Mouse (Mus musculus) CH12.LX (cell line): ENCODE data around the gene Tceal3. TPM values are rescaled to one million over a fixed set of nuclear protein-coding genes. Genes with fewer than 3 reads are reported as not detected.
"Not testable (repeated sequence)": the region's sequence is repeated elsewhere in the genome, so short reads cannot be mapped to it uniquely, and the experiment has no call there.

Source experiments
- DNase-seq: peaks from one replicate; pipeline ENCODE4 v3.0.0-alpha.2; 2013; ENCODE audit errors: extremely low read depth
- H3K27ac ChIP-seq: 2 replicates; pipeline ENCODE4 v1.5.1; 2012; ENCODE audit warnings: low read depth, mild to moderate bottlenecking, control low read depth, moderate library complexity; ENCODE audit not compliant: insufficient read depth
- H3K27me3 ChIP-seq: replicated peaks from 2 replicates; pipeline ENCODE3; 2012; ENCODE audit warnings: inconsistent platforms
- H3K36me3 ChIP-seq, 2 experiments: replicated peaks in 1 of 2; 2 replicates each; pipeline versions ENCODE3 to v1.6.1; 2012; ENCODE audit warnings: inconsistent platforms in 1 of 2, low read length in 1 of 2, mild to moderate bottlenecking in 1 of 2, mixed read lengths in 1 of 2, moderate library complexity in 1 of 2; ENCODE audit not compliant: control insufficient read depth in 1 of 2, insufficient read depth in 1 of 2
- H3K4me1 ChIP-seq, 2 experiments: 2 replicates each; pipeline ENCODE4 v1.6.1; 2012; ENCODE audit warnings: inconsistent platforms in 1 of 2, moderate library complexity in 1 of 2; ENCODE audit not compliant: insufficient read depth in 2 of 2, control insufficient read depth in 1 of 2
- H3K4me2 ChIP-seq: 2 replicates; pipeline ENCODE4 v1.6.1; 2012; ENCODE audit warnings: low read depth, mild to moderate bottlenecking, control low read depth; ENCODE audit not compliant: poor library complexity, insufficient read depth, severe bottlenecking
- H3K4me3 ChIP-seq, 3 experiments: fragments of 150-350 bp in 1 of 3; sonication (generic) in 1 of 3; replicated peaks in 1 of 3; 2 replicates each; pipeline versions ENCODE3 to v1.5.1; 2011 to 2012; ENCODE audit warnings: low read depth in 2 of 3, low read length in 2 of 3, mild to moderate bottlenecking in 2 of 3, moderate library complexity in 2 of 3, control low read depth in 1 of 3, improper control_type of control experiment in 1 of 3, inconsistent platforms in 1 of 3, mixed read lengths in 1 of 3; ENCODE audit not compliant: poor library complexity in 1 of 3
- H3K79me2 ChIP-seq: replicated peaks from 2 replicates; pipeline ENCODE4 v1.6.1; 2012; ENCODE audit warnings: mild to moderate bottlenecking, moderate library complexity; ENCODE audit not compliant: control insufficient read depth, poor library complexity, insufficient read depth, severe bottlenecking; ENCODE audit errors: extremely low read depth
- H3K9ac ChIP-seq: 2 replicates; pipeline ENCODE4 v1.6.1; 2012; ENCODE audit warnings: low read depth, mild to moderate bottlenecking, control low read depth, moderate library complexity; ENCODE audit not compliant: insufficient read depth
- H3K9me3 ChIP-seq: replicated peaks from 2 replicates; pipeline ENCODE3; 2012; ENCODE audit warnings: low read length, inconsistent platforms, mixed read lengths
- ELF1 ChIP-seq: IDR thresholded peaks from 2 replicates; pipeline ENCODE4 v1.6.1; 2014; ENCODE audit warnings: low read depth, mild to moderate bottlenecking, inconsistent platforms, low read length, improper control_type of control experiment
- EP300 ChIP-seq: IDR thresholded peaks from 2 replicates; pipeline ENCODE4 v1.6.1; 2011; ENCODE audit warnings: low read length, improper control_type of control experiment
- ETS1 ChIP-seq: conservative IDR thresholded peaks from 2 replicates; pipeline ENCODE4 v1.6.1; 2012; ENCODE audit warnings: low read depth, mild to moderate bottlenecking, inconsistent platforms, low read length, improper control_type of control experiment, moderate library complexity
- IRF4 ChIP-seq: IDR thresholded peaks from 2 replicates; pipeline ENCODE4 v1.6.1; 2014; ENCODE audit warnings: low read depth, mild to moderate bottlenecking, inconsistent platforms, low read length, improper control_type of control experiment
- JUND ChIP-seq: conservative IDR thresholded peaks from 2 replicates; pipeline ENCODE4 v1.6.1; 2011; ENCODE audit warnings: low read depth, low read length, improper control_type of control experiment
- KAT2A ChIP-seq: IDR thresholded peaks from 2 replicates; pipeline ENCODE4 v1.6.1; 2012; ENCODE audit warnings: low read length, improper control_type of control experiment, inconsistent platforms; ENCODE audit not compliant: insufficient replicate concordance
- MAFK ChIP-seq: IDR thresholded peaks from 2 replicates; pipeline ENCODE4 v1.6.1; 2011; ENCODE audit warnings: low read length, improper control_type of control experiment; ENCODE audit not compliant: insufficient replicate concordance
- MAZ ChIP-seq: IDR thresholded peaks from 2 replicates; pipeline ENCODE4 v1.6.1; 2012; ENCODE audit warnings: low read depth, mild to moderate bottlenecking, inconsistent platforms, low read length, improper control_type of control experiment, moderate library complexity
- NELFE ChIP-seq: IDR thresholded peaks from 2 replicates; pipeline ENCODE4 v1.6.1; 2011; ENCODE audit warnings: low read depth, low read length, improper control_type of control experiment
- NRF1 ChIP-seq: IDR thresholded peaks from 2 replicates; pipeline ENCODE4 v1.6.1; 2014; ENCODE audit warnings: low read depth, mild to moderate bottlenecking, inconsistent platforms, low read length, improper control_type of control experiment, moderate library complexity
- POLR2A ChIP-seq: IDR thresholded peaks from 2 replicates; pipeline ENCODE4 v1.6.1; 2011; ENCODE audit warnings: low read depth, mild to moderate bottlenecking, improper control_type of control experiment, low read length
- RCOR1 ChIP-seq: conservative IDR thresholded peaks from 2 replicates; pipeline ENCODE4 v1.6.1; 2012; ENCODE audit warnings: low read depth, mild to moderate bottlenecking, inconsistent platforms, low read length, improper control_type of control experiment
- TBP ChIP-seq: conservative IDR thresholded peaks from 2 replicates; pipeline ENCODE4 v1.6.1; 2011; ENCODE audit warnings: low read depth, low read length, improper control_type of control experiment
- UBTF ChIP-seq: IDR thresholded peaks from 2 replicates; pipeline ENCODE4 v1.6.1; 2012; ENCODE audit warnings: low read depth, mild to moderate bottlenecking, inconsistent platforms, low read length, improper control_type of control experiment, moderate library complexity
- USF1 ChIP-seq: IDR thresholded peaks from 2 replicates; pipeline ENCODE4 v1.6.1; 2014; ENCODE audit warnings: low read depth, mild to moderate bottlenecking, inconsistent platforms, low read length, improper control_type of control experiment
- ZKSCAN1 ChIP-seq: IDR thresholded peaks from 2 replicates; pipeline ENCODE4 v1.6.1; 2012; ENCODE audit warnings: low read depth, inconsistent platforms, low read length, improper control_type of control experiment, borderline replicate concordance
- dilution Hi-C: fragments of 300-500 bp; cut with MboI; formaldehyde crosslinking; loops from 2 replicates; pipeline ENCODE4 v1.14.3; 2020; ENCODE audit warnings: low sequenced_read_pairs; ENCODE audit not compliant: extremely low pct_unique_long_range_greater_than_20kb, extremely low pct_ligation_motif_present
- in situ Hi-C: fragments of 300-500 bp; cut with MboI; formaldehyde crosslinking; loops from 3 replicates; pipeline ENCODE4 v1.14.3; 2019; ENCODE audit warnings: low sequenced_read_pairs, low pct_ligation_motif_present, low pct_unique_long_range_greater_than_20kb, mixed read lengths
- polyA plus RNA-seq: library from polyadenylated mRNA; unstranded; fragments of >175 nt; gene quantifications from 2 replicates; pipeline ENCODE4 v1.2.1, GENCODE M21; 2012; ENCODE audit warnings: low read depth; ENCODE audit not compliant: insufficient read length
- total RNA-seq, 2 experiments: library from RNA; depleted of rRNA; stranded (reverse); fragments of 300-350 nt in 1 of 2; fragments of >200 nt in 1 of 2; gene quantifications; 2 replicates each; pipeline ENCODE4 v1.2.3; 2012 to 2014

Tceal3 gene
- total RNA-seq (2012; rRNA removed) (not detected in 2 replicates), total RNA-seq (2014; rRNA removed) (not detected in 2 replicates), polyA plus RNA-seq (not detected in 2 replicates)

DNA sequence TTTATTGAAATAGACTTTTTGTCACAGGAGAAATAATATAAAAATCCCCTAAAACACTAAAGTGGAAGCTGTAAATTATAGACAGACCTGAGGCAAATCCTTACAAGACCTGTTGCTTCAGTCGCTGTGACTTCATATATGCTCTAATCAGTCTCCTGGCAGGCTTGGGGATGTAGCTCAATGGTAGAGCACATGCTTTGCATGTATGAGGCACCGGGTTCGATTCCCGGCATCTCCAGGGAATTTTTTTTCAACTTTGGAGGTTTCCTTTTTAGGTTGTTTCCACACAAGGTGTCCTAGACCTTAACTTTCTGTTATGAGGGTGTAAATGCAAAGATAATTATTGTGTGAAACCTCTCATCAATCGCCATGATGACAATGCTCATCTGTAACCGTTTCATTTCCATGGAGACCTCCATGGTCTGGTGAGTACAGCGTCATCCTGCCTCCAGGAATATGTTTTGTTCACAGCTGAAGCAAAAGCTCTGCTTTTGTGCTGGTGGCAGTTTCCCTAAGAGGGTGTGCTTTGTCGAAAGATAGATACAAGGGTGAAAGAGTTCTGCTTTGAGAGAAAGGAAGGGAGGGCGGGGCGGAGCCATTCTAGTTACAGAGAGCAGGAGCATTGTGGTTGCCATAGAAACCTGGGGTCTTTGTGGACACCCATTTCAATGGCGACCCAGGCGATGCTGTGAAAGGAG is at the start of gene Tceal3:
Gene Tceal3, plus strand, starts transcription at position 644 of the 698 bp plus-strand sequence.
- in situ Hi-C loops: no loop called here
- H3K27me3 ChIP-seq: no peaks in the 10 kb centered on the region
- dilution Hi-C loops: no loop called here
- peak; percentile 62 for DNase-seq
- H3K9me3 ChIP-seq: no peaks in the 10 kb centered on the region
- H3K9ac ChIP-seq: no peak within 1 kb of the TSS
- H3K27ac ChIP-seq: no peak within 1 kb of the TSS
- H3K36me3 ChIP-seq: no peaks in the 10 kb centered on the region
- no peaks in the 10 kb centered on the region for H3K4me1 ChIP-seq
- H3K4me2 ChIP-seq: peak within 1 kb of the TSS; percentile 78; the same call in 1 of the 2 replicates
- TF ChIP-seq POLR2A (no peak), ETS1 (no peak), NRF1 (peak; percentile 48; the same call in 1 of the 2 replicates), JUND (no peak), MAFK (peak; percentile 86; the same call in 1 of the 2 replicates), RCOR1 (no peak), NELFE (no peak), TBP (peak; percentile 100), EP300 (no peak), UBTF (no peak), MAZ (no peak), ZKSCAN1 (no peak), ELF1 (peak; percentile 95), IRF4 (no peak), KAT2A (0 out of 2 replicates have a peak, but pooled peaks have one; percentile 49), USF1 (no peak)
- no peaks in the 10 kb centered on the region for H3K79me2 ChIP-seq
- H3K4me3 ChIP-seq: peak within 1 kb of the TSS; percentile 45 to 65 (median 56)

DNA sequence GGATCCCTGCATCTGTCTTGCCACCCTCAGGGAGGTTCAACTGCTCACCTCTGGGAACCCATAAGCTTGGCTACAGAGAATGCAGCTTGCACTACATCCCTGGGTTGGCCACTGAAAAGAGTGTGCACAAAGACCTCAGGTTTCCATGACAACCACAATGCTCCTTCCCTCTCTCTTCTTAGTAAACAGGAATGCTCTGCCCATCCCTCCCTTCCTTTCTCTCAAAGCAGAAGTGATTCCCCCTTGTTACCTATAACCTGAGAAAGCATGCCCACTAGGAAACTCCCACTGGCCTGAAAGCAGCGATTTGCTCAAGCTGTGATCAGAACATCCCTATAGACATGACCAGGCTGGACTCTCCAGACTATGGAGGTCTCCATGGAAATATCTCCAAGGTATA is 46.7 kb upstream of the Tceal3 start, which contains the start of gene Kir3dl2:
Gene Kir3dl2, minus strand, starts transcription at position 101 of the 400 bp plus-strand sequence.
- H3K4me2 ChIP-seq, H3K9me3 ChIP-seq, H3K27me3 ChIP-seq, DNase-seq, in situ Hi-C loops, H3K79me2 ChIP-seq, H3K4me1 ChIP-seq, H3K27ac ChIP-seq, H3K4me3 ChIP-seq, dilution Hi-C loops, H3K9ac ChIP-seq, H3K36me3 ChIP-seq: not testable (repeated sequence)

DNA sequence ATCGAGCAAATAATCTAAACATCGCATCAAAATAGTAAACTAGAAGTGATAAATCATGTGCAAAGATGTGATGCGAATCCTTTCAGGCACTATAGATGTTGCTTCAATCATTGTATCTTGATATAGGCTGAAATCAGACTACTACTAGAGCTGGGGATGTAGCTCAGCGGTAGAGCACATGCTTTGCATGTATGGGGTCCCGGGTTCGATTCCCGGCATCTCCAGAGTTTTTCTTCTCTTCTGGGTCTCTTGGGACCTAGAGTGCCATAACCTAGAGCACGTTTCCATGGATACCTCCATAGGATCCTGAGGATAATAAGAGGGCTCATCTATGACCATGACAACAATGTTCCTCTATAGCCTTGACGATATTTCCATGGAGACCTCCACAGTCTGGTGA is 21.5 kb upstream of the Tceal3 start:
- H3K79me2 ChIP-seq, in situ Hi-C loops, H3K36me3 ChIP-seq, H3K4me3 ChIP-seq, H3K4me2 ChIP-seq, H3K9me3 ChIP-seq, H3K4me1 ChIP-seq, H3K27ac ChIP-seq, H3K27me3 ChIP-seq, DNase-seq, H3K9ac ChIP-seq, dilution Hi-C loops: not testable (repeated sequence)
